Mouse (Mus musculus): Measurements from ENCODE around the gene Abraxas1. TPM values are rescaled to one million over a fixed set of nuclear protein-coding genes. Genes with fewer than 3 reads are reported as not detected.
A peak's percentile ranks its signal among the peaks of the same experiment; 100 is the strongest.

Abraxas1 gene
- polyA plus RNA-seq, 1 experiment from 2014 or later: 33.8 TPM

- H3K9ac ChIP-seq (ENCODE audit: low read depth, low read length): no peak overlapping the region
- H3K4me3 ChIP-seq (ENCODE audit: low read length): no peak overlapping the region
- H3K27me3 ChIP-seq (ENCODE audit: control insufficient read depth, insufficient read depth, low read length): no peaks in the 10 kb centered on the region
- no peaks in the 10 kb centered on the region for H3K9me3 ChIP-seq (ENCODE audit: control insufficient read depth, low read length)
- 94% methylated on average over 2 of the region's 2 CpGs for WGBS
- H3K27ac ChIP-seq (ENCODE audit: low read depth, low read length): no peak overlapping the region
- no peaks in the 10 kb centered on the region for H3K4me1 ChIP-seq (ENCODE audit: control insufficient read depth, insufficient read depth, low read length)
- no peak overlapping the region for H3K4me2 ChIP-seq (replicated peaks; ENCODE audit: low read depth, low read length)
- ATAC-seq (ENCODE audit: low FRiP score, low TSS enrichment): no peak
- H3K36me3 ChIP-seq (ENCODE audit: control insufficient read depth, insufficient read depth, low read length): no peaks in the 10 kb centered on the region
Observed at GRCm38 (mm10) chr5:100833841-100834240, 13.1 kb upstream of the Abraxas1 start.

- no peaks in the 10 kb centered on the region for H3K36me3 ChIP-seq (ENCODE audit: control insufficient read depth, insufficient read depth, low read length)
- H3K4me3 ChIP-seq (ENCODE audit: low read length): no peak overlapping the region
- WGBS: 86% methylated on average over 3 of the region's 3 CpGs
- no peak overlapping the region for H3K27ac ChIP-seq (ENCODE audit: low read depth, low read length)
- no peaks in the 10 kb centered on the region for H3K4me1 ChIP-seq (ENCODE audit: control insufficient read depth, insufficient read depth, low read length)
- ATAC-seq (ENCODE audit: low FRiP score, low TSS enrichment): no peak
- H3K27me3 ChIP-seq (ENCODE audit: control insufficient read depth, insufficient read depth, low read length): no peaks in the 10 kb centered on the region
- no peak overlapping the region for H3K4me2 ChIP-seq (replicated peaks; ENCODE audit: low read depth, low read length)
- H3K9me3 ChIP-seq (ENCODE audit: control insufficient read depth, low read length): no peaks in the 10 kb centered on the region
- no peak overlapping the region for H3K9ac ChIP-seq (ENCODE audit: low read depth, low read length)
Observed at GRCm38 (mm10) chr5:100832680-100833079, 11.9 kb upstream of the Abraxas1 start.

- H3K4me3 ChIP-seq (ENCODE audit: low read length): no peak overlapping the region
- no peaks in the 10 kb centered on the region for H3K27me3 ChIP-seq (ENCODE audit: control insufficient read depth, insufficient read depth, low read length)
- no peak for ATAC-seq (ENCODE audit: low FRiP score, low TSS enrichment)
- no peaks in the 10 kb centered on the region for H3K36me3 ChIP-seq (ENCODE audit: control insufficient read depth, insufficient read depth, low read length)
- H3K4me1 ChIP-seq (ENCODE audit: control insufficient read depth, insufficient read depth, low read length): no peaks in the 10 kb centered on the region
- H3K9ac ChIP-seq (ENCODE audit: low read depth, low read length): no peak overlapping the region
- H3K4me2 ChIP-seq (replicated peaks; ENCODE audit: low read depth, low read length): no peak overlapping the region
- 70% methylated on average over 3 of the region's 3 CpGs for WGBS
- H3K27ac ChIP-seq (ENCODE audit: low read depth, low read length): no peak overlapping the region
- no peaks in the 10 kb centered on the region for H3K9me3 ChIP-seq (ENCODE audit: control insufficient read depth, low read length)
Observed at GRCm38 (mm10) chr5:100828701-100829100, 7.9 kb upstream of the Abraxas1 start.

GRCm38 (mm10) chr5:100826531-100826930, 5.8 kb upstream of the Abraxas1 start:
- Histone ChIP-seq H3K9ac (ENCODE audit: low read depth, low read length) (no peak overlapping the region), H3K27me3 (ENCODE audit: control insufficient read depth, insufficient read depth, low read length) (no peaks in the 10 kb centered on the region), H3K27ac (ENCODE audit: low read depth, low read length) (no peak overlapping the region), H3K36me3 (ENCODE audit: control insufficient read depth, insufficient read depth, low read length) (no peaks in the 10 kb centered on the region), H3K4me1 (ENCODE audit: control insufficient read depth, insufficient read depth, low read length) (no peaks in the 10 kb centered on the region), H3K9me3 (ENCODE audit: control insufficient read depth, low read length) (no peaks in the 10 kb centered on the region), H3K4me2 (replicated peaks; ENCODE audit: low read depth, low read length) (no peak overlapping the region), H3K4me3 (ENCODE audit: low read length) (no peak overlapping the region)
- WGBS: 53% methylated on average over 7 of the region's 7 CpGs
- ATAC-seq (ENCODE audit: low FRiP score, low TSS enrichment): no peak

GRCm38 (mm10) chr5:100825975-100826374, 5.2 kb upstream of the Abraxas1 start:
- H3K36me3 ChIP-seq (ENCODE audit: control insufficient read depth, insufficient read depth, low read length): no peaks in the 10 kb centered on the region

GRCm38 (mm10) chr5:100822826-100823225, 2.1 kb upstream of the Abraxas1 start:
- Histone ChIP-seq H3K36me3 (ENCODE audit: control insufficient read depth, insufficient read depth, low read length) (no peaks in the 10 kb centered on the region), H3K9me3 (ENCODE audit: control insufficient read depth, low read length) (no peaks in the 10 kb centered on the region), H3K4me3 (ENCODE audit: low read length) (no peak overlapping the region), H3K4me1 (ENCODE audit: control insufficient read depth, insufficient read depth, low read length) (no peaks in the 10 kb centered on the region), H3K27ac (ENCODE audit: low read depth, low read length) (no peak overlapping the region), H3K27me3 (ENCODE audit: control insufficient read depth, insufficient read depth, low read length) (no peaks in the 10 kb centered on the region), H3K4me2 (replicated peaks; ENCODE audit: low read depth, low read length) (no peak overlapping the region), H3K9ac (ENCODE audit: low read depth, low read length) (no peak overlapping the region)
- no peak for ATAC-seq (ENCODE audit: low FRiP score, low TSS enrichment)
- WGBS: 81% methylated on average over 7 of the region's 7 CpGs

More at GRCm38 (mm10) chr5:100825975-100826374, 5.2 kb upstream of the Abraxas1 start:
- Histone ChIP-seq H3K9me3 (ENCODE audit: control insufficient read depth, low read length) (no peaks in the 10 kb centered on the region), H3K9ac (ENCODE audit: low read depth, low read length) (no peak overlapping the region), H3K4me2 (replicated peaks; ENCODE audit: low read depth, low read length) (no peak overlapping the region), H3K27me3 (ENCODE audit: control insufficient read depth, insufficient read depth, low read length) (no peaks in the 10 kb centered on the region), H3K27ac (ENCODE audit: low read depth, low read length) (no peak overlapping the region), H3K4me3 (ENCODE audit: low read length) (no peak overlapping the region), H3K4me1 (ENCODE audit: control insufficient read depth, insufficient read depth, low read length) (no peaks in the 10 kb centered on the region)
- WGBS: 21% methylated on average over 2 of the region's 2 CpGs
- ATAC-seq (ENCODE audit: low FRiP score, low TSS enrichment): no peak

- Histone ChIP-seq H3K9ac (ENCODE audit: low read depth, low read length) (peak overlapping the region; percentile 95; the same call in 1 of the 2 replicates), H3K27ac (ENCODE audit: low read depth, low read length) (no peak overlapping the region), H3K36me3 (ENCODE audit: control insufficient read depth, insufficient read depth, low read length) (0 out of 2 replicates have a peak, but pooled peaks cover 3% of the 10 kb centered on the region), H3K4me2 (replicated peaks; ENCODE audit: low read depth, low read length) (peak overlapping the region; percentile 67), H3K27me3 (ENCODE audit: control insufficient read depth, insufficient read depth, low read length) (no peaks in the 10 kb centered on the region), H3K4me1 (ENCODE audit: control insufficient read depth, insufficient read depth, low read length) (no peaks in the 10 kb centered on the region), H3K4me3 (ENCODE audit: low read length) (peak overlapping the region; percentile 88), H3K9me3 (ENCODE audit: control insufficient read depth, low read length) (no peaks in the 10 kb centered on the region)
- 85% methylated on average over 8 of the region's 8 CpGs for WGBS
- no peak for ATAC-seq (ENCODE audit: low FRiP score, low TSS enrichment)
Observed at GRCm38 (mm10) chr5:100821375-100821774, 610 bp upstream of the Abraxas1 start.

GRCm38 (mm10) chr5:100819568-100820480, 941 bp downstream of the Abraxas1 start:
- Histone ChIP-seq H3K9ac (ENCODE audit: low read depth, low read length) (peak overlapping the region; percentile 95), H3K4me3 (ENCODE audit: low read length) (peak overlapping the region; percentile 88), H3K9me3 (ENCODE audit: control insufficient read depth, low read length) (no peaks in the 10 kb centered on the region), H3K4me1 (ENCODE audit: control insufficient read depth, insufficient read depth, low read length) (no peaks in the 10 kb centered on the region), H3K36me3 (ENCODE audit: control insufficient read depth, insufficient read depth, low read length) (peaks cover 3% of the 10 kb centered on the region; the same call in 1 of the 2 replicates), H3K27ac (ENCODE audit: low read depth, low read length) (peak overlapping the region; percentile 73; the same call in 1 of the 2 replicates), H3K4me2 (replicated peaks; ENCODE audit: low read depth, low read length) (peak overlapping the region; percentile 67), H3K27me3 (ENCODE audit: control insufficient read depth, insufficient read depth, low read length) (no peaks in the 10 kb centered on the region)
- WGBS: 33% methylated on average over 16 of the region's 16 CpGs
- no peak for ATAC-seq (ENCODE audit: low FRiP score, low TSS enrichment)

GRCm38 (mm10) chr5:100818341-100818740, 2.4 kb downstream of the Abraxas1 start:
- WGBS: 73% methylated on average over 4 of the region's 4 CpGs
- H3K4me2 ChIP-seq (replicated peaks; ENCODE audit: low read depth, low read length): no peak overlapping the region
- no peak for ATAC-seq (ENCODE audit: low FRiP score, low TSS enrichment)
- H3K27ac ChIP-seq (ENCODE audit: low read depth, low read length): no peak overlapping the region
- peaks cover 7% of the 10 kb centered on the region; the same call in 1 of the 2 replicates for H3K36me3 ChIP-seq (ENCODE audit: control insufficient read depth, insufficient read depth, low read length)
- no peaks in the 10 kb centered on the region for H3K27me3 ChIP-seq (ENCODE audit: control insufficient read depth, insufficient read depth, low read length)
- H3K9me3 ChIP-seq (ENCODE audit: control insufficient read depth, low read length): no peaks in the 10 kb centered on the region
- no peak overlapping the region for H3K4me3 ChIP-seq (ENCODE audit: low read length)
- no peak overlapping the region for H3K9ac ChIP-seq (ENCODE audit: low read depth, low read length)
- no peaks in the 10 kb centered on the region for H3K4me1 ChIP-seq (ENCODE audit: control insufficient read depth, insufficient read depth, low read length)

All from kidney, embryonic 14.5 days (tissue).